Mouse (Mus musculus): ENCODE measurements around the gene Anks1b.

DNA sequence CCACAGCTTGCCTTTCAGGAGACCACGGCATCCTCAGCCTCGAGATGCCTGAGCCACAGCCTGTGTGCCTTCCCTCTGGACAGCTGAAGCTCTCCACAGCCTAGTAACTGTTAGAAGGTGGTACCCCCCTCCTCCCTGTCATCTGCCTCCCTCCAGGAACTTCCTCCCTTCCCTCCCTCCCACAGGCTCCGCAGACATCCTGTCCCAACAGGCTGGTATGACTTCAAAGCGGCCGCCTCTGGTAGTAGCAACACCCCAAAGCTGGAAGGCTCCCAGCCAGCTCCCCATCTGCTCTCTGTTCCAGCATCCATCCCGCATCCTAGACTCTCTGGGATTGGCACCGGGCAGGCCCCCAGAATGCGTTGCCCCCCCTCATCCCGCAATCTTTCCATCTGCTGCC, 1093.5 kb downstream of the Anks1b start:
- no peak for TF ChIP-seq CHD1 (IDR thresholded peaks at IDR 0.05; ENCODE audit: low read depth, low read length)
- no peak for TF ChIP-seq GATA1 (IDR thresholded peaks at IDR 0.05; ENCODE audit: low read depth, low read length)
- TF ChIP-seq USF1 (IDR thresholded peaks at IDR 0.05; ENCODE audit: low read depth, low read length), result no peak
- no peak for TF ChIP-seq ETS1 (IDR thresholded peaks at IDR 0.05; ENCODE audit: low read depth, low read length)
- no peak for TF ChIP-seq TCF12 (IDR thresholded peaks at IDR 0.05; ENCODE audit: low read depth, low read length)
- TF ChIP-seq HCFC1 (IDR thresholded peaks at IDR 0.05; ENCODE audit: low read depth, low read length), result no peak
- no peak for TF ChIP-seq CTCF (IDR thresholded peaks at IDR 0.05 in 2 of 3, conservative IDR thresholded peaks at IDR 0.05 in 1 of 3; ENCODE audit: control insufficient read depth in 1 of 3, insufficient read depth in 1 of 3, low read depth in 2 of 3, low read length in 3 of 3, poor library complexity in 1 of 3, severe bottlenecking in 1 of 3)
- TF ChIP-seq ELF1 (IDR thresholded peaks at IDR 0.05; ENCODE audit: low read depth, low read length), result no peak
- no peak for TF ChIP-seq RCOR1 (IDR thresholded peaks at IDR 0.05; ENCODE audit: low read depth, low read length)
- TF ChIP-seq POLR2A (IDR thresholded peaks at IDR 0.05; ENCODE audit: control insufficient read depth in 1 of 2, insufficient read depth in 1 of 2, low read depth in 1 of 2, low read length in 2 of 2, poor library complexity in 1 of 2), result no peak
- TF ChIP-seq MAFK (IDR thresholded peaks at IDR 0.05; ENCODE audit: borderline replicate concordance, low read depth, low read length), result no peak
- TF ChIP-seq ZC3H11A (IDR thresholded peaks at IDR 0.05; ENCODE audit: low read depth, low read length), result no peak
- TF ChIP-seq MAX (IDR thresholded peaks at IDR 0.05; ENCODE audit: low read length), result no peak
